ENCODE assay signal across 8 mouse cellular contexts in genomic region chr12:70654546-70654945, GRCm38 (mm10).
A peak's percentile ranks its signal among the peaks of the same experiment; 100 is the strongest.
DNase-seq lines count a peak whose midpoint lies in the region; ATAC-seq and TF ChIP-seq lines count a peak whose summit lies in the region.

No protein-coding gene starts in this region.

- intact Hi-C loops in heart, postnatal 25 days (cut with DNase I), result loop anchor here (5.0 kb wide), 2 partner anchors 173 to 228 kb away; partner anchors contain the start of gene Frmd6

- TF ChIP-seq CTCF in liver, postnatal 0 days (IDR thresholded peaks at IDR 0.05; ENCODE audit: low read depth), result no peak

- H3K27me3 ChIP-seq in stomach, embryonic 16.5 days (ENCODE audit: control insufficient read depth, insufficient read depth, low read length), result no peaks in the 10 kb centered on the region
- H3K27me3 ChIP-seq in hindbrain, embryonic 14.5 days (ENCODE audit: control insufficient read depth, insufficient read depth, low read length), result no peaks in the 10 kb centered on the region
- no peaks in the 10 kb centered on the region for H3K27me3 ChIP-seq in liver, postnatal 0 days (ENCODE audit: insufficient read depth, low read length)

- peaks cover 18% of the 10 kb centered on the region for H3K4me1 ChIP-seq in stomach, embryonic 16.5 days (ENCODE audit: control insufficient read depth, insufficient read depth, low read length)
- H3K4me1 ChIP-seq in hindbrain, embryonic 14.5 days (replicated peaks; ENCODE audit: control insufficient read depth, insufficient read depth, low read length), result no peaks in the 10 kb centered on the region
- no peaks in the 10 kb centered on the region for H3K4me1 ChIP-seq in liver, postnatal 0 days (ENCODE audit: insufficient read depth)

- ATAC-seq in stomach, embryonic 16.5 days (ENCODE audit: insufficient read depth, low FRiP score), result no peak
- no peak for ATAC-seq in hindbrain, embryonic 14.5 days (ENCODE audit: low FRiP score)
- no peak for ATAC-seq in liver, postnatal 0 days

- WGBS in stomach, embryonic 16.5 days, result 43% methylated on average over 3 of the region's 3 CpGs
- 77% methylated on average over 3 of the region's 3 CpGs for WGBS in hindbrain, embryonic 14.5 days
- 52% methylated on average over 3 of the region's 3 CpGs for WGBS in liver, postnatal 0 days (ENCODE audit: insufficient replicate concordance)

- no peak overlapping the region for H3K4me2 ChIP-seq in stomach, embryonic 16.5 days (ENCODE audit: low read depth, low read length)
- H3K4me2 ChIP-seq in hindbrain, embryonic 14.5 days (replicated peaks), result no peak overlapping the region
- H3K4me2 ChIP-seq in liver, postnatal 0 days (ENCODE audit: low read depth, low read length), result no peak overlapping the region

- no peak overlapping the region for H3K4me3 ChIP-seq in stomach, embryonic 16.5 days (replicated peaks; ENCODE audit: low read length)
- H3K4me3 ChIP-seq in hindbrain, embryonic 14.5 days (replicated peaks; ENCODE audit: low read length), result no peak overlapping the region
- H3K4me3 ChIP-seq in liver, postnatal 0 days (ENCODE audit: low read depth, low read length), result no peak overlapping the region

- no peaks in the 10 kb centered on the region for H3K36me3 ChIP-seq in stomach, embryonic 16.5 days (ENCODE audit: control insufficient read depth, insufficient read depth, low read length)
- H3K36me3 ChIP-seq in hindbrain, embryonic 14.5 days (replicated peaks; ENCODE audit: control insufficient read depth, insufficient read depth), result no peaks in the 10 kb centered on the region
- H3K36me3 ChIP-seq in liver, postnatal 0 days (replicated peaks; ENCODE audit: insufficient read depth, low read length), result no peaks in the 10 kb centered on the region

- DNase-seq in cerebellum, postnatal 14 days, result peak; percentile 52 to 66
- no peak for DNase-seq in cerebellum, postnatal 36 days
- peak; percentile 77 for DNase-seq in urinary bladder, postnatal 14 days (ENCODE audit: low spot score)
- no peak for DNase-seq in urinary bladder, postnatal 10 days (ENCODE audit: low spot score)
- peak; percentile 80 for DNase-seq in heart, postnatal 25 days (ENCODE audit: low spot score)
- DNase-seq in hindbrain, embryonic 14.5 days (ENCODE audit: low spot score), result no peak
- no peak for DNase-seq in liver, postnatal 0 days

- peak overlapping the region; percentile 14; the same call in 1 of the 2 replicates for H3K27ac ChIP-seq in stomach, embryonic 16.5 days (ENCODE audit: low read length)
- H3K27ac ChIP-seq in hindbrain, embryonic 14.5 days, result no peak overlapping the region
- H3K27ac ChIP-seq in liver, postnatal 0 days (ENCODE audit: low read depth), result no peak overlapping the region

- no peaks in the 10 kb centered on the region for H3K9me3 ChIP-seq in stomach, embryonic 16.5 days (replicated peaks; ENCODE audit: control insufficient read depth, low read length)
- no peaks in the 10 kb centered on the region for H3K9me3 ChIP-seq in hindbrain, embryonic 14.5 days (ENCODE audit: control insufficient read depth, low read length)
- H3K9me3 ChIP-seq in liver, postnatal 0 days (ENCODE audit: low read length), result no peaks in the 10 kb centered on the region

- TF ChIP-seq EP300 in liver, postnatal 0 days (IDR thresholded peaks at IDR 0.05; ENCODE audit: low read depth), result no peak

- H3K9ac ChIP-seq in stomach, embryonic 16.5 days (ENCODE audit: low read length), result no peak overlapping the region
- H3K9ac ChIP-seq in hindbrain, embryonic 14.5 days, result no peak overlapping the region
- no peak overlapping the region for H3K9ac ChIP-seq in liver, postnatal 0 days (replicated peaks)

Comparison
In these comparisons a context has a peak if more than half of its experiments do, and no peak if none do; other contexts are left out.
1. DNase-seq: peak in cerebellum, postnatal 14 days (2 of 2), urinary bladder, postnatal 14 days (single experiment) and heart, postnatal 25 days (single experiment); none in cerebellum, postnatal 36 days (0 of 2), urinary bladder, postnatal 10 days (single experiment), hindbrain, embryonic 14.5 days (single experiment) and liver, postnatal 0 days (single experiment).